ENCODE assay signal across 20 mouse cellular contexts in genomic region chr4:114876441-114876972, GRCm38 (mm10). TPM values are rescaled to one million over a fixed set of nuclear protein-coding genes. Genes with fewer than 3 reads are reported as not detected.
DNase-seq lines count a peak whose midpoint lies in the region; ATAC-seq and TF ChIP-seq lines count a peak whose summit lies in the region.
"Had no signal": no experiment of that assay in that cellular context is flagged by ENCODE, and none has a peak within 500 bp of the region (broad histone marks: within the 10 kb centered on the region; RNA-seq: fewer than 3 reads in every experiment).

No protein-coding gene starts in this region.

- no peaks in the 10 kb centered on the region for H3K27me3 ChIP-seq in kidney, embryonic 15.5 days
- peaks cover 9% of the 10 kb centered on the region; the same call in 1 of the 2 replicates for H3K27me3 ChIP-seq in E14TG2a.4 (ENCODE audit: insufficient read depth, low read length)
- H3K27me3 ChIP-seq in hindbrain, postnatal 0 days (ENCODE audit: insufficient read depth, low read length): no peaks in the 10 kb centered on the region
- H3K27me3 ChIP-seq: embryonic facial prominence, embryonic 12.5 days; intestine, embryonic 15.5 days; neural tube, embryonic 13.5 days had no signal

- H3K4me1 ChIP-seq in kidney, embryonic 15.5 days: peaks cover 8% of the 10 kb centered on the region
- peaks cover 15% of the 10 kb centered on the region for H3K4me1 ChIP-seq in E14TG2a.4 (replicated peaks; ENCODE audit: low read depth, low read length)
- no peaks in the 10 kb centered on the region for H3K4me1 ChIP-seq in hindbrain, postnatal 0 days (ENCODE audit: insufficient read depth, low read length)
- H3K4me1 ChIP-seq: heart, embryonic 13.5 days; intestine, embryonic 15.5 days had no signal

- no peak overlapping the region for H3K4me2 ChIP-seq in kidney, embryonic 15.5 days
- H3K4me2 ChIP-seq in hindbrain, postnatal 0 days (ENCODE audit: low read depth, low read length): no peak overlapping the region
- H3K4me2 ChIP-seq: embryonic facial prominence, embryonic 12.5 days; forebrain, embryonic 12.5 days; heart, embryonic 13.5 days; intestine, embryonic 15.5 days; neural tube, embryonic 13.5 days had no signal

- no peaks in the 10 kb centered on the region for H3K9me3 ChIP-seq in kidney, embryonic 15.5 days (replicated peaks)
- H3K9me3 ChIP-seq in E14TG2a.4 (ENCODE audit: low read length): no peaks in the 10 kb centered on the region
- no peaks in the 10 kb centered on the region for H3K9me3 ChIP-seq in hindbrain, postnatal 0 days (ENCODE audit: low read length)
- H3K9me3 ChIP-seq: embryonic facial prominence, embryonic 12.5 days; forebrain, embryonic 12.5 days; heart, embryonic 13.5 days; intestine, embryonic 15.5 days; neural tube, embryonic 13.5 days had no signal

- no peak overlapping the region for H3K4me3 ChIP-seq in kidney, embryonic 15.5 days (replicated peaks)
- H3K4me3 ChIP-seq in E14TG2a.4 (replicated peaks; ENCODE audit: low read length): peak overlapping the region; percentile 43
- no peak overlapping the region for H3K4me3 ChIP-seq in hindbrain, postnatal 0 days (ENCODE audit: low read length)
- H3K4me3 ChIP-seq: embryonic facial prominence, embryonic 12.5 days; forebrain, embryonic 12.5 days; gastrocnemius, adult 2 months; heart, embryonic 13.5 days; intestine, embryonic 15.5 days; neural tube, embryonic 13.5 days had no signal

- TF ChIP-seq CTCF in E14TG2a.4 (conservative IDR thresholded peaks at IDR 0.05; ENCODE audit: low read length): no peak
- TF ChIP-seq CTCF in hindbrain, postnatal 0 days (IDR thresholded peaks at IDR 0.05; ENCODE audit: low read depth): no peak

- no peaks in the 10 kb centered on the region for H3K36me3 ChIP-seq in kidney, embryonic 15.5 days
- no peaks in the 10 kb centered on the region for H3K36me3 ChIP-seq in E14TG2a.4 (ENCODE audit: insufficient read depth, low read length)
- H3K36me3 ChIP-seq in hindbrain, postnatal 0 days (ENCODE audit: insufficient read depth, low read length): no peaks in the 10 kb centered on the region
- H3K36me3 ChIP-seq: embryonic facial prominence, embryonic 12.5 days; forebrain, embryonic 12.5 days; heart, embryonic 13.5 days; intestine, embryonic 15.5 days; neural tube, embryonic 13.5 days had no signal

- H3K27ac ChIP-seq in kidney, embryonic 15.5 days: 0 out of 2 replicates have a peak overlapping the region, but pooled peaks have one; percentile 10
- no peak overlapping the region for H3K27ac ChIP-seq in hindbrain, postnatal 0 days
- H3K27ac ChIP-seq: embryonic facial prominence, embryonic 12.5 days; forebrain, embryonic 12.5 days; gastrocnemius, adult 2 months; heart, embryonic 13.5 days; intestine, embryonic 15.5 days; neural tube, embryonic 13.5 days had no signal

- peak; percentile 15 for DNase-seq in adrenal gland, postnatal 10 days
- no peak for DNase-seq in adrenal gland, adult 8-10 months
- DNase-seq in kidney, postnatal 25 days: no peak
- DNase-seq in hindbrain, postnatal 0 days (ENCODE audit: low spot score): peak; percentile 48
- DNase-seq in right cerebral cortex, postnatal 14 days: no peak
- no peak for DNase-seq in right cerebral cortex, postnatal 4 days
- DNase-seq: cerebellum, adult 11 months; gastrocnemius, adult 2 months; liver, postnatal 0 days; spleen, adult 18-20 months; thymus, adult 18-20 months had no signal

- ATAC-seq in kidney, embryonic 15.5 days (replicated peaks; ENCODE audit: low FRiP score): peak; percentile 69; the same call in 1 of the 2 replicates
- peak; percentile 67 for ATAC-seq in hindbrain, postnatal 0 days
- ATAC-seq: intestine, embryonic 15.5 days; liver, postnatal 0 days had no signal

- WGBS in kidney, embryonic 15.5 days: 29% methylated on average over 8 of the region's 8 CpGs
- 29% methylated on average over 8 of the region's 8 CpGs for WGBS in hindbrain, postnatal 0 days

- no peak overlapping the region for H3K9ac ChIP-seq in kidney, embryonic 15.5 days
- H3K9ac ChIP-seq in hindbrain, postnatal 0 days (replicated peaks; ENCODE audit: low read length): no peak overlapping the region
- H3K9ac ChIP-seq: embryonic facial prominence, embryonic 12.5 days; forebrain, embryonic 12.5 days; heart, embryonic 13.5 days; intestine, embryonic 15.5 days; liver, postnatal 0 days; neural tube, embryonic 13.5 days had no signal

RNA-seq across cellular contexts. Expression of gene Foxd2, which starts 32.2 kb away (rescaled TPM):
- total RNA-seq in adrenal gland, postnatal 10 days (2021): 1 to 10 TPM; 1.5 to 1.6 TPM
- total RNA-seq in adrenal gland, adult 8-10 months (2022): 1 to 10 TPM; 2.0 to 4.2 (median 3.1) TPM
- 5.2 and 5.5 TPM in 2 replicates for polyA plus RNA-seq in kidney, embryonic 15.5 days (2015; fragmentation: Nextera tagmentation; extraction: Ambion mirVana)
- 0.90 and 1.8 TPM in 2 replicates for total RNA-seq in hindbrain, postnatal 0 days (2014; rRNA removed)
- polyA plus RNA-seq in hindbrain, postnatal 0 days (2015; fragmentation: Nextera tagmentation; extraction: Ambion mirVana): 0.16 and 0.30 TPM in 2 replicates
- polyA plus RNA-seq: liver, postnatal 0 days had no signal

RNA-seq across cellular contexts. Expression of gene Foxe3, which starts 49.3 kb away (rescaled TPM):
- not detected for total RNA-seq in adrenal gland, postnatal 10 days (2021)
- under 1 TPM in 2 of 4 experiments, not detected in 2; 0.43 to 0.45 TPM for total RNA-seq in adrenal gland, adult 8-10 months (2022)
- polyA plus RNA-seq in kidney, embryonic 15.5 days (2015; fragmentation: Nextera tagmentation; extraction: Ambion mirVana): not detected in 2 replicates
- total RNA-seq in hindbrain, postnatal 0 days (2014; rRNA removed): not detected in 2 replicates
- not detected in 2 replicates for polyA plus RNA-seq in hindbrain, postnatal 0 days (2015; fragmentation: Nextera tagmentation; extraction: Ambion mirVana)
- total RNA-seq: ES-E14; gastrocnemius, adult 2 months; left cerebral cortex, postnatal 36 days had no signal
- polyA plus RNA-seq: forebrain, embryonic 12.5 days; heart, embryonic 13.5 days; intestine, embryonic 15.5 days; liver, postnatal 0 days; neural tube, embryonic 13.5 days had no signal

RNA-seq across cellular contexts. Expression of gene Gm12830, which starts 55.0 kb away (rescaled TPM):
- total RNA-seq in adrenal gland, postnatal 10 days (2021): not detected
- total RNA-seq in adrenal gland, adult 8-10 months (2022): not detected
- polyA plus RNA-seq in kidney, embryonic 15.5 days (2015; fragmentation: Nextera tagmentation; extraction: Ambion mirVana): 0.09 and 0.14 TPM in 2 replicates
- not detected in 2 replicates for total RNA-seq in hindbrain, postnatal 0 days (2014; rRNA removed)
- polyA plus RNA-seq in hindbrain, postnatal 0 days (2015; fragmentation: Nextera tagmentation; extraction: Ambion mirVana): not detected in 2 replicates
- total RNA-seq: ES-E14; gastrocnemius, adult 2 months; left cerebral cortex, postnatal 36 days had no signal
- polyA plus RNA-seq: embryonic facial prominence, embryonic 12.5 days; heart, embryonic 13.5 days; intestine, embryonic 15.5 days; liver, postnatal 0 days; neural tube, embryonic 13.5 days had no signal

Comparison
In these comparisons a context has a peak if more than half of its experiments do, and no peak if none do; other contexts are left out.
1. DNase-seq: peak in adrenal gland, postnatal 10 days (single experiment) and hindbrain, postnatal 0 days (single experiment); none in adrenal gland, adult 8-10 months (single experiment), kidney, postnatal 25 days (0 of 2), right cerebral cortex, postnatal 14 days (single experiment) and right cerebral cortex, postnatal 4 days (single experiment).